Mouse (Mus musculus): Measurements from ENCODE around the gene Myh9. TPM values are rescaled to one million over a fixed set of nuclear protein-coding genes. Genes with fewer than 3 reads are reported as not detected.

Myh9 gene
- polyA plus RNA-seq, 1 experiment from 2014 or later: 14.8 TPM

DNA sequence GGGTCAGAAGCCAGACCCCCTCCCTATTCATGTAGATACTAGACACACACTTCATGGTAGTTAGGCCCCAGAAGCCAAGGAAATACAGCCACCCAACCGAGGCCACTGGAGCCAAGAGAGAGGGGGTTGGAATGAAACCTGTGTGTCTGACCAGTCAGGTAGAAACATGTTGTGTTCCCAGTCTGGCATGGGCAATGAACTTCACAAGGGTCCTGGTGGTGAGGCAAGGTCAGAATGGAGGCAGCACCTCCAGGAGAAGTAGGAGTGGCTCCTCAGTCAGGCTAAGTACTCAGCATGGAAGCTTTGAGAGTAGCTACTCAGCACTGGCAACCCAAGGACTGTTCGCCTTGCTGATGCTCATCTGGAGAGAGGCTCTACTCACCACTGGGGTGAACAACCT is 12.4 kb downstream of the Myh9 start:
- Histone ChIP-seq H3K4me2 (ENCODE audit: low read length) (no peak overlapping the region), H3K27me3 (ENCODE audit: control insufficient read depth, insufficient read depth, low read length) (no peaks in the 10 kb centered on the region), H3K36me3 (ENCODE audit: control insufficient read depth, insufficient read depth, low read length) (no peaks in the 10 kb centered on the region), H3K9ac (replicated peaks; ENCODE audit: low read length) (no peak overlapping the region), H3K27ac (replicated peaks; ENCODE audit: low read depth, low read length) (no peak overlapping the region), H3K9me3 (ENCODE audit: control insufficient read depth, low read length) (no peaks in the 10 kb centered on the region), H3K4me3 (replicated peaks; ENCODE audit: low read depth, low read length) (no peak overlapping the region), H3K4me1 (ENCODE audit: control insufficient read depth, insufficient read depth, low read length) (0 out of 2 replicates have a peak, but pooled peaks cover 6% of the 10 kb centered on the region)
- no peak for ATAC-seq (ENCODE audit: low FRiP score, low TSS enrichment)
- DNase-seq: no peak
- 77% methylated on average over 2 of the region's 2 CpGs for WGBS

GRCm38 (mm10) chr15:77828910-77829309 is 13.1 kb downstream of the Myh9 start:
- H3K4me2 ChIP-seq (ENCODE audit: low read length): no peak overlapping the region
- H3K4me3 ChIP-seq (replicated peaks; ENCODE audit: low read depth, low read length): no peak overlapping the region
- H3K36me3 ChIP-seq (ENCODE audit: control insufficient read depth, insufficient read depth, low read length): no peaks in the 10 kb centered on the region
- H3K4me1 ChIP-seq (ENCODE audit: control insufficient read depth, insufficient read depth, low read length): 0 out of 2 replicates have a peak, but pooled peaks cover 6% of the 10 kb centered on the region
- no peaks in the 10 kb centered on the region for H3K27me3 ChIP-seq (ENCODE audit: control insufficient read depth, insufficient read depth, low read length)
- no peak overlapping the region for H3K27ac ChIP-seq (replicated peaks; ENCODE audit: low read depth, low read length)
- 94% methylated on average over 6 of the region's 6 CpGs for WGBS
- no peak for DNase-seq
- no peak for ATAC-seq (ENCODE audit: low FRiP score, low TSS enrichment)
- H3K9ac ChIP-seq (replicated peaks; ENCODE audit: low read length): no peak overlapping the region
- no peaks in the 10 kb centered on the region for H3K9me3 ChIP-seq (ENCODE audit: control insufficient read depth, low read length)

DNA sequence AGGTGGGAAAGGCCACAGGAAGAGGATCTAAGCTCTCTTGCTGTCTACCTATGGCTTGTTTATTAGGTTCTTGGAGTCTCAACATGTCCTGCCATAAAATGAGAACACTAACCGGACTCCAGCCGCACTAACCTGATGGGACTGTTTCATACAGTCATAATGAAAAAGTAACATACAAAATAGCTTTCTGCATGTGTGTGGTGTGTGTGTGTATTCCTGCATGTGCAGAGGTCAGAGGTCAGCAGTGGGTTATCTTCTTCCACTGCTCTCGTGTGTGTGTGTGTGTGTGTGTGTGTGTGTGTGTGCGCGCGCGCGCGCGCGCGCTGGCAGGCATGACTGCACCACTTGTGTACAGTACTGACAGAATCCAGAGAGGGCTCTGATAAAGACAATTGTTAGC is 13.7 kb downstream of the Myh9 start:
- no peak for DNase-seq
- no peak for ATAC-seq (ENCODE audit: low FRiP score, low TSS enrichment)
- H3K4me3 ChIP-seq (replicated peaks; ENCODE audit: low read depth, low read length): no peak overlapping the region
- no peak overlapping the region for H3K9ac ChIP-seq (replicated peaks; ENCODE audit: low read length)
- H3K36me3 ChIP-seq (ENCODE audit: control insufficient read depth, insufficient read depth, low read length): no peaks in the 10 kb centered on the region
- 0 out of 2 replicates have a peak, but pooled peaks cover 6% of the 10 kb centered on the region for H3K4me1 ChIP-seq (ENCODE audit: control insufficient read depth, insufficient read depth, low read length)
- H3K9me3 ChIP-seq (ENCODE audit: control insufficient read depth, low read length): no peaks in the 10 kb centered on the region
- WGBS: 92% methylated on average over 12 of the region's 12 CpGs
- H3K27me3 ChIP-seq (ENCODE audit: control insufficient read depth, insufficient read depth, low read length): no peaks in the 10 kb centered on the region
- H3K27ac ChIP-seq (replicated peaks; ENCODE audit: low read depth, low read length): no peak overlapping the region
- H3K4me2 ChIP-seq (ENCODE audit: low read length): no peak overlapping the region

DNA sequence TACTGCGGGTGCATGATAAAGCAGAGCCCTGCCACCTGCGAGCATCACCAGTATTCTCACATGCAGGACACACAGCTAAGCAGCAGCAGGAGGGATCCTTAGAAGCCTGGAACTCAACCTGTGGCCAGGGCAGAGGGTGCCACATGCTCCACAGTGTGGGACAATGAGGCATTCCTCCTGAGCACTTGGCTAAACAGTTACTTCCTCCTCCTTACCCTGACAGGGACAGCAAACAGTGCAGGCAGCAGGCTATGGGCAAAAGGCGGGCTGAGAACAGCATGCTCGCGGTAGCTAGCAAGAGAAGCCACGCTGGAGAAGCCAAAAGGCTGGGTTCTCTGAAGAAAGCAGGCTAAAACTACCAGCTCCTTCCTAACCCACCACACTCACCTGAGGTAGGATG is 14.2 kb downstream of the Myh9 start:
- no peaks in the 10 kb centered on the region for H3K27me3 ChIP-seq (ENCODE audit: control insufficient read depth, insufficient read depth, low read length)
- no peak for ATAC-seq (ENCODE audit: low FRiP score, low TSS enrichment)
- 19% methylated on average over 6 of the region's 6 CpGs for WGBS
- no peak overlapping the region for H3K4me2 ChIP-seq (ENCODE audit: low read length)
- H3K36me3 ChIP-seq (ENCODE audit: control insufficient read depth, insufficient read depth, low read length): no peaks in the 10 kb centered on the region
- no peak for DNase-seq
- no peak overlapping the region for H3K9ac ChIP-seq (replicated peaks; ENCODE audit: low read length)
- no peaks in the 10 kb centered on the region for H3K9me3 ChIP-seq (ENCODE audit: control insufficient read depth, low read length)
- H3K4me1 ChIP-seq (ENCODE audit: control insufficient read depth, insufficient read depth, low read length): 0 out of 2 replicates have a peak, but pooled peaks cover 6% of the 10 kb centered on the region
- no peak overlapping the region for H3K4me3 ChIP-seq (replicated peaks; ENCODE audit: low read depth, low read length)
- no peak overlapping the region for H3K27ac ChIP-seq (replicated peaks; ENCODE audit: low read depth, low read length)

- 14% methylated on average over 7 of the region's 7 CpGs for WGBS
- DNase-seq (no peak), ATAC-seq (ENCODE audit: low FRiP score, low TSS enrichment) (no peak)
- no peaks in the 10 kb centered on the region for H3K36me3 ChIP-seq (ENCODE audit: control insufficient read depth, insufficient read depth, low read length)
- H3K4me3 ChIP-seq (replicated peaks; ENCODE audit: low read depth, low read length): no peak overlapping the region
- H3K4me1 ChIP-seq (ENCODE audit: control insufficient read depth, insufficient read depth, low read length): 0 out of 2 replicates have a peak, but pooled peaks cover 6% of the 10 kb centered on the region
- H3K9me3 ChIP-seq (ENCODE audit: control insufficient read depth, low read length): no peaks in the 10 kb centered on the region
- H3K4me2 ChIP-seq (ENCODE audit: low read length): no peak overlapping the region
- H3K27me3 ChIP-seq (ENCODE audit: control insufficient read depth, insufficient read depth, low read length): no peaks in the 10 kb centered on the region
- H3K27ac ChIP-seq (replicated peaks; ENCODE audit: low read depth, low read length): no peak overlapping the region
- H3K9ac ChIP-seq (replicated peaks; ENCODE audit: low read length): no peak overlapping the region; the same call in 1 of the 2 replicates
These were observed 14.6 kb downstream of the Myh9 start for GRCm38 (mm10) chr15:77827379-77827778.

DNA sequence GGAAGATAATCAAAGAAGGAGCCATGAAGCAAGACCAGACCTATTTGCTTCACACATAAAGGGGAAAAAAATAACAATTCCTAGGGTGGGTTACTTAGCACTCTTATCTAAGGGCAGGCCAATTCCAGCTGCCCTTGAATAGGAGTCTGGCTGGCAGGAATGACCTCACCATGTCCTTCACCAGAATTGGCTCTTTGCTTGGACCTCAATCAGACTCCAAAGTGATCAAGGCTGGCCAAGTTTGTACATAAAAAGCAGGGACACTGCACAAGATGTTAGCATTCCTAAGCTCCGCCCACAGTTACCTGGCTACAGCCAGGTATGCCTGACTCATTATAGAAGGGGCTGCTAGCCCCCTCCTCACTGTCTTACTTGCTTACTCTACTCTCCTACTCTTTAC is 16.6 kb downstream of the Myh9 start:
- H3K9me3 ChIP-seq (ENCODE audit: control insufficient read depth, low read length): no peaks in the 10 kb centered on the region
- WGBS: 95% methylated on average over 1 of the region's 1 CpGs
- no peak overlapping the region for H3K27ac ChIP-seq (replicated peaks; ENCODE audit: low read depth, low read length)
- no peak overlapping the region for H3K4me2 ChIP-seq (ENCODE audit: low read length)
- no peaks in the 10 kb centered on the region for H3K36me3 ChIP-seq (ENCODE audit: control insufficient read depth, insufficient read depth, low read length)
- no peaks in the 10 kb centered on the region for H3K27me3 ChIP-seq (ENCODE audit: control insufficient read depth, insufficient read depth, low read length)
- ATAC-seq (ENCODE audit: low FRiP score, low TSS enrichment) (no peak), DNase-seq (no peak)
- peaks cover 9% of the 10 kb centered on the region; the same call in 1 of the 2 replicates for H3K4me1 ChIP-seq (ENCODE audit: control insufficient read depth, insufficient read depth, low read length)
- no peak overlapping the region for H3K4me3 ChIP-seq (replicated peaks; ENCODE audit: low read depth, low read length)
- H3K9ac ChIP-seq (replicated peaks; ENCODE audit: low read length): no peak overlapping the region

DNA sequence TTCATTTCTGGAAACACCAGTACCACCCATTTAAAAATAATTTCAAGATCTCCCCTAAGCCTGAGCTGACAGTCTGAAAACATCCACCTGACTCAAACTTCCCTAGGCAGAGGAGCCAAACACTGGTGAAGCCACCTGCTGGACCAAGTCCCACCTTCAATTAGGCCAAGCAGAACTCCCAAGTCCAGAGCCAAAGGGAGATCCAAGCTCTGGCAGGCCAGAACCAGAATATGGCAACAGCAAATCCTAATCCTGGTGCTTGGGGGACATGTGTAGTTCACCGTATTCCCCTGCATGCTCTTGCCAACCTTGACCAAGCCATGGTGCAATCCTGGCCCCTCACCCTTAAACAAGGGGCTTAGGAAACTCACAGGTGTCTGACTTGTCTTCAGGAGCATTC is 17.7 kb downstream of the Myh9 start:
- DNase-seq (no peak), ATAC-seq (ENCODE audit: low FRiP score, low TSS enrichment) (no peak)
- WGBS: 94% methylated on average over 1 of the region's 1 CpGs
- Histone ChIP-seq H3K36me3 (ENCODE audit: control insufficient read depth, insufficient read depth, low read length) (no peaks in the 10 kb centered on the region), H3K9me3 (ENCODE audit: control insufficient read depth, low read length) (no peaks in the 10 kb centered on the region), H3K4me3 (replicated peaks; ENCODE audit: low read depth, low read length) (no peak overlapping the region), H3K27ac (replicated peaks; ENCODE audit: low read depth, low read length) (no peak overlapping the region), H3K9ac (replicated peaks; ENCODE audit: low read length) (no peak overlapping the region), H3K4me1 (ENCODE audit: control insufficient read depth, insufficient read depth, low read length) (peaks cover 9% of the 10 kb centered on the region; the same call in 1 of the 2 replicates), H3K27me3 (ENCODE audit: control insufficient read depth, insufficient read depth, low read length) (no peaks in the 10 kb centered on the region), H3K4me2 (ENCODE audit: low read length) (no peak overlapping the region)

- 70% methylated on average over 3 of the region's 3 CpGs for WGBS
- Histone ChIP-seq H3K36me3 (ENCODE audit: control insufficient read depth, insufficient read depth, low read length) (no peaks in the 10 kb centered on the region), H3K4me2 (ENCODE audit: low read length) (no peak overlapping the region), H3K27me3 (ENCODE audit: control insufficient read depth, insufficient read depth, low read length) (no peaks in the 10 kb centered on the region), H3K4me3 (replicated peaks; ENCODE audit: low read depth, low read length) (no peak overlapping the region), H3K27ac (replicated peaks; ENCODE audit: low read depth, low read length) (no peak overlapping the region), H3K9ac (replicated peaks; ENCODE audit: low read length) (no peak overlapping the region), H3K4me1 (ENCODE audit: control insufficient read depth, insufficient read depth, low read length) (peaks cover 9% of the 10 kb centered on the region; the same call in 1 of the 2 replicates), H3K9me3 (ENCODE audit: control insufficient read depth, low read length) (no peaks in the 10 kb centered on the region)
- DNase-seq (no peak), ATAC-seq (ENCODE audit: low FRiP score, low TSS enrichment) (no peak)
These were observed 18.3 kb downstream of the Myh9 start for GRCm38 (mm10) chr15:77823634-77824033.

DNA sequence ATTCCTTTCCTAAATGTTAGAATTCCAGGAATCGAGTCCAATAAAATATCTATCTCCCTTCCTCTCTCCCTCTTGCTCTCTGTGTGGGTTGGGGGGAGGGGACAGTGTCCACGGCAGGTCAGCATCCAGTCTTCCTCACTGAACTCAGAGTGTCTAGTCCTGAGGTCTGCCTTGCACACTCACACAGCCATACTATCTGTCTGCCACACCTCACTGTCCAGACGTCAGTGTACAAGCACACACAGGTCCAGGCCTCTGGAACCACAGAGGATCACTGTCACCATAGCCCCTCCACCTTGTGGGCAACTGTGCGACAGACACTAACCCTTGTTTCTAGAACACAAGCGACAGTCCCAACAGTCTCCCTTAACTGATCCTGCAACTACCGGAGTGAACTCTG is 18.8 kb downstream of the Myh9 start:
- H3K4me2 ChIP-seq (ENCODE audit: low read length): no peak overlapping the region
- H3K9me3 ChIP-seq (ENCODE audit: control insufficient read depth, low read length): no peaks in the 10 kb centered on the region
- H3K27me3 ChIP-seq (ENCODE audit: control insufficient read depth, insufficient read depth, low read length): no peaks in the 10 kb centered on the region
- H3K9ac ChIP-seq (replicated peaks; ENCODE audit: low read length): no peak overlapping the region
- 80% methylated on average over 6 of the region's 6 CpGs for WGBS
- ATAC-seq (ENCODE audit: low FRiP score, low TSS enrichment): no peak
- H3K4me1 ChIP-seq (ENCODE audit: control insufficient read depth, insufficient read depth, low read length): peaks cover 9% of the 10 kb centered on the region; the same call in 1 of the 2 replicates
- H3K36me3 ChIP-seq (ENCODE audit: control insufficient read depth, insufficient read depth, low read length): no peaks in the 10 kb centered on the region
- no peak overlapping the region for H3K4me3 ChIP-seq (replicated peaks; ENCODE audit: low read depth, low read length)
- no peak for DNase-seq
- no peak overlapping the region for H3K27ac ChIP-seq (replicated peaks; ENCODE audit: low read depth, low read length)
